In the genomic region with DNA sequence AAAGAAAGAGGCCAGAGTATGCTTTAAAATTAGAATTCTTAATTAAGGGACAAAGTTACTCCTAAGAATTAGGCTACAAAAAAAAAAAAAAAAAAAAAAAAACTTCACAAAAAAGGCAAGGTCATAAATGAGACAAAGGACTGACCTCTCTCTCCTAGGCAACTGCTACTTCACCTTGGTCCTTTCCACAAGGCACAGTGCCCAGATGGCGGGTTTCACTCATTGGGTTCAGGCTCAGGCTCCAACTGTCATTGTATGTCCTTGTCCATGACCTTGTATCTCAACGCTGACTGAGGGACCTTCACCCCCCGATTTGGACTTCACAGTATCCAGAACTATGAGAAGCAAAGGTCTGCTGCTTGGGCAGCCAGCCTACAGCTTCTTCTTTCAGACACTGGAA, we compare ENCODE assay signal across 23 mouse cellular contexts. TPM values are rescaled to one million over a fixed set of nuclear protein-coding genes. Genes with fewer than 3 reads are reported as not detected.
DNase-seq lines count a peak whose midpoint lies in the region; ATAC-seq lines count a peak whose summit lies in the region.
"Had no signal": no experiment of that assay in that cellular context is flagged by ENCODE, and none has a peak within 500 bp of the region (broad histone marks: within the 10 kb centered on the region; RNA-seq: fewer than 3 reads in every experiment).

No protein-coding gene starts in this region.

- H3K9ac ChIP-seq in hindbrain, embryonic 12.5 days = no peak overlapping the region
- H3K9ac ChIP-seq in hindbrain, embryonic 11.5 days (ENCODE audit: low read depth, low read length) = no peak overlapping the region
- no peak overlapping the region for H3K9ac ChIP-seq in midbrain, embryonic 13.5 days (replicated peaks)
- H3K9ac ChIP-seq: forebrain, embryonic 13.5 days; heart, embryonic 13.5 days; hindbrain, embryonic 13.5 days had no signal

- H3K9me3 ChIP-seq in hindbrain, embryonic 12.5 days (replicated peaks) = 0 out of 2 replicates have a peak, but pooled peaks cover 4% of the 10 kb centered on the region
- H3K9me3 ChIP-seq in hindbrain, embryonic 11.5 days (ENCODE audit: control insufficient read depth, low read length) = no peaks in the 10 kb centered on the region
- no peaks in the 10 kb centered on the region for H3K9me3 ChIP-seq in midbrain, embryonic 13.5 days
- peaks cover 3% of the 10 kb centered on the region; the same call in 1 of the 2 replicates for H3K9me3 ChIP-seq in midbrain, embryonic 10.5 days (replicated peaks)
- H3K9me3 ChIP-seq: forebrain, embryonic 13.5 days; heart, embryonic 10.5 days; heart, embryonic 13.5 days; hindbrain, embryonic 13.5 days had no signal

- WGBS in hindbrain, embryonic 12.5 days = 69% methylated on average over 3 of the region's 3 CpGs
- 83% methylated on average over 3 of the region's 3 CpGs for WGBS in hindbrain, embryonic 11.5 days
- WGBS in midbrain, embryonic 13.5 days = 64% methylated on average over 3 of the region's 3 CpGs
- WGBS in midbrain, embryonic 10.5 days = 78% methylated on average over 3 of the region's 3 CpGs

- H3K4me1 ChIP-seq in hindbrain, embryonic 12.5 days = peaks cover 12% of the 10 kb centered on the region; the same call in 1 of the 2 replicates
- no peaks in the 10 kb centered on the region for H3K4me1 ChIP-seq in hindbrain, embryonic 11.5 days (replicated peaks; ENCODE audit: control insufficient read depth, insufficient read depth, low read length)
- H3K4me1 ChIP-seq in midbrain, embryonic 13.5 days (replicated peaks) = peaks cover 28% of the 10 kb centered on the region
- peaks cover 23% of the 10 kb centered on the region for H3K4me1 ChIP-seq in midbrain, embryonic 10.5 days

- no peak overlapping the region for H3K4me2 ChIP-seq in hindbrain, embryonic 12.5 days (replicated peaks)
- no peak overlapping the region for H3K4me2 ChIP-seq in hindbrain, embryonic 11.5 days (replicated peaks; ENCODE audit: low read depth, low read length)
- no peak overlapping the region for H3K4me2 ChIP-seq in midbrain, embryonic 13.5 days (replicated peaks)
- H3K4me2 ChIP-seq: forebrain, embryonic 13.5 days; heart, embryonic 13.5 days; hindbrain, embryonic 13.5 days had no signal

- peak; percentile 68 for DNase-seq in adrenal gland, adult 2 months
- no peak for DNase-seq in adrenal gland, postnatal 25 days
- DNase-seq in hindbrain, embryonic 11.5 days (ENCODE audit: low spot score) = no peak
- DNase-seq in midbrain, embryonic 10.5 days (ENCODE audit: low spot score) = no peak
- DNase-seq in adrenal gland, postnatal 14 days = peak; percentile 41
- DNase-seq: cerebellum, adult 18-20 months; cerebellum, adult 9-10 months; cerebellum, postnatal 14 days; gastrocnemius, postnatal 10 days; gastrocnemius, postnatal 36 days; heart, adult 2 months; heart, postnatal 14 days; heart, postnatal 4 days had no signal

- ATAC-seq in hindbrain, embryonic 12.5 days (ENCODE audit: low FRiP score) = peak; percentile 9; the same call in 1 of the 2 replicates
- ATAC-seq in hindbrain, embryonic 11.5 days (ENCODE audit: low FRiP score) = no peak
- ATAC-seq in midbrain, embryonic 13.5 days = peak; percentile 28; the same call in 1 of the 2 replicates
- ATAC-seq: activated CD4-positive, CD25-positive, alpha-beta regulatory T cell, adult 4 months; forebrain, embryonic 13.5 days; forebrain, embryonic 16.5 days; hindbrain, embryonic 16.5 days had no signal

- no peak overlapping the region for H3K27ac ChIP-seq in hindbrain, embryonic 12.5 days
- H3K27ac ChIP-seq in hindbrain, embryonic 11.5 days (ENCODE audit: low read depth, low read length) = no peak overlapping the region
- H3K27ac ChIP-seq in midbrain, embryonic 13.5 days = peak overlapping the region; percentile 12; the same call in 1 of the 2 replicates
- no peak overlapping the region for H3K27ac ChIP-seq in midbrain, embryonic 10.5 days (replicated peaks)
- H3K27ac ChIP-seq: forebrain, embryonic 10.5 days; forebrain, embryonic 13.5 days; heart, adult 2 months; heart, embryonic 10.5 days; heart, embryonic 13.5 days; hindbrain, embryonic 13.5 days had no signal

- no peaks in the 10 kb centered on the region for H3K36me3 ChIP-seq in hindbrain, embryonic 12.5 days
- H3K36me3 ChIP-seq in hindbrain, embryonic 11.5 days (ENCODE audit: control insufficient read depth, insufficient read depth, low read length) = no peaks in the 10 kb centered on the region
- H3K36me3 ChIP-seq in midbrain, embryonic 13.5 days = no peaks in the 10 kb centered on the region; the same call in 1 of the 2 replicates
- peaks cover 22% of the 10 kb centered on the region; the same call in 1 of the 2 replicates for H3K36me3 ChIP-seq in midbrain, embryonic 10.5 days
- H3K36me3 ChIP-seq: forebrain, embryonic 10.5 days; heart, embryonic 13.5 days; hindbrain, embryonic 13.5 days had no signal

- no peak overlapping the region for H3K4me3 ChIP-seq in hindbrain, embryonic 12.5 days
- H3K4me3 ChIP-seq in hindbrain, embryonic 11.5 days (ENCODE audit: low read depth, low read length) = no peak overlapping the region
- no peak overlapping the region for H3K4me3 ChIP-seq in midbrain, embryonic 13.5 days (replicated peaks)
- no peak overlapping the region for H3K4me3 ChIP-seq in midbrain, embryonic 10.5 days
- H3K4me3 ChIP-seq: forebrain, embryonic 10.5 days; forebrain, embryonic 13.5 days; heart, adult 2 months; heart, embryonic 10.5 days; heart, embryonic 13.5 days; hindbrain, embryonic 13.5 days had no signal

- no peaks in the 10 kb centered on the region for H3K27me3 ChIP-seq in hindbrain, embryonic 12.5 days
- H3K27me3 ChIP-seq in hindbrain, embryonic 11.5 days (ENCODE audit: control insufficient read depth, insufficient read depth, low read length) = no peaks in the 10 kb centered on the region
- no peaks in the 10 kb centered on the region for H3K27me3 ChIP-seq in midbrain, embryonic 13.5 days
- no peaks in the 10 kb centered on the region for H3K27me3 ChIP-seq in midbrain, embryonic 10.5 days (ENCODE audit: low read depth, poor library complexity, severe bottlenecking)
- H3K27me3 ChIP-seq: forebrain, embryonic 13.5 days; heart, embryonic 13.5 days; hindbrain, embryonic 13.5 days had no signal

RNA-seq across cellular contexts. Expression of gene Lyrm2, which starts 38.3 kb away (rescaled TPM):
- total RNA-seq in adrenal gland, adult 2 months (2021) = 10 to 100 TPM; 48.4 to 54.0 TPM
- 9.7 and 11.3 TPM in 2 replicates for polyA plus RNA-seq in adrenal gland, adult 2 months (2012; rRNA removed)
- 65.9 and 72.1 TPM in 2 replicates for total RNA-seq in adrenal gland, postnatal 25 days (2021)
- polyA plus RNA-seq in hindbrain, embryonic 12.5 days (2016; fragmentation: Nextera tagmentation; extraction: Ambion mirVana) = 162 and 169 TPM in 2 replicates
- 154 and 162 TPM in 2 replicates for polyA plus RNA-seq in hindbrain, embryonic 11.5 days (2014; fragmentation: Nextera tagmentation; extraction: Ambion mirVana)
- polyA plus RNA-seq in midbrain, embryonic 13.5 days (2015; fragmentation: Nextera tagmentation; extraction: Ambion mirVana) = 178 and 192 TPM in 2 replicates
- polyA plus RNA-seq in midbrain, embryonic 10.5 days (2016; fragmentation: Nextera tagmentation; extraction: Ambion mirVana) = 124 and 142 TPM in 2 replicates
- total RNA-seq in adrenal gland, postnatal 14 days (2021) = 51.7 and 53.2 TPM in 2 replicates

Comparison
In these comparisons a context has a peak if more than half of its experiments do, and no peak if none do; other contexts are left out.
1. DNase-seq: peak in adrenal gland, adult 2 months (single experiment) and adrenal gland, postnatal 14 days (single experiment); none in adrenal gland, postnatal 25 days (single experiment), hindbrain, embryonic 11.5 days (single experiment) and midbrain, embryonic 10.5 days (single experiment).
2. RNA of gene Lyrm2, which starts 38.3 kb away (polyA plus RNA-seq): 178 to 192 TPM in midbrain, embryonic 13.5 days, 162 to 169 TPM in hindbrain, embryonic 12.5 days, 154 to 162 TPM in hindbrain, embryonic 11.5 days and 124 to 142 TPM in midbrain, embryonic 10.5 days; 9.7 to 11.3 TPM in adrenal gland, adult 2 months; every median in the first group is over 10 times any median in the second.